Mouse (Mus musculus) lung, postnatal 0 days (tissue): ENCODE data around the gene Fem1a.

Experiments used
- CTCF ChIP-seq: IDR thresholded peaks from 2 replicates; pipeline ENCODE4 v1.5.1; 2016; ENCODE audit warnings: antibody characterized with exemption, mild to moderate bottlenecking
- EP300 ChIP-seq: IDR thresholded peaks from 2 replicates; pipeline ENCODE4 v1.6.1; 2016; ENCODE audit warnings: antibody characterized with exemption, mild to moderate bottlenecking, control low read depth

- TF ChIP-seq EP300 (no peak), CTCF (no peak; the same call in 1 of the 2 replicates)
Observed at GRCm38 (mm10) chr17:56257181-56257894, 728 bp downstream of the Fem1a start.
